Mouse (Mus musculus): ENCODE measurements around the gene Tnrc6a.
"Not testable (repeated sequence)": the region's sequence is repeated elsewhere in the genome, so short reads cannot be mapped to it uniquely, and the experiment has no call there.

Gene Tnrc6a

GRCm38 (mm10) chr7:123123665-123124298 is at the start of gene Tnrc6a:
Gene Tnrc6a, plus strand, starts transcription at chr7:123123885.
- DNase-seq (ENCODE audit: low spot score in 2 of 2): peak; percentile 93

DNA sequence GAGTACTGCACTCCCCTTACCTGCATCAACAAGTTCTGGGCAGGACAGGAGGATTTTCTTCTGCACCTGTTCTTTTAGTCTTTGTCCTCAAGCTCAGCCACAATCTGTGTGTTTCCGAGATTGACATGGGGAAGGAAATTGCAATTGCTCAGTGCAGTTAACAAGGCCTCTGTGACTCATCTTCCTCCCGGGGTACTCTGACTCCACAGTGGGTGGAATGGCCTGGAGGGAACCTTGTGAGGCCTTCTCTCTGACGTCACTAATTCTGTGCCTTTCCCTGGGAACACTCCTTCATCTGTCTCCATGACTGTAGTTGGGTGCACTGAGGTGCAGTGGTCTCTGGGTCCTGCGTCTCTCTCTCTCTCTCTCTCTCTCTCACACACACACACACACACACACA is 41.4 kb upstream of the Tnrc6a start:
- DNase-seq (ENCODE audit: low spot score in 2 of 2): no peak

- no peak for DNase-seq (ENCODE audit: low spot score in 2 of 2)
These were observed 40.1 kb upstream of the Tnrc6a start for GRCm38 (mm10) chr7:123083441-123084123.

DNA sequence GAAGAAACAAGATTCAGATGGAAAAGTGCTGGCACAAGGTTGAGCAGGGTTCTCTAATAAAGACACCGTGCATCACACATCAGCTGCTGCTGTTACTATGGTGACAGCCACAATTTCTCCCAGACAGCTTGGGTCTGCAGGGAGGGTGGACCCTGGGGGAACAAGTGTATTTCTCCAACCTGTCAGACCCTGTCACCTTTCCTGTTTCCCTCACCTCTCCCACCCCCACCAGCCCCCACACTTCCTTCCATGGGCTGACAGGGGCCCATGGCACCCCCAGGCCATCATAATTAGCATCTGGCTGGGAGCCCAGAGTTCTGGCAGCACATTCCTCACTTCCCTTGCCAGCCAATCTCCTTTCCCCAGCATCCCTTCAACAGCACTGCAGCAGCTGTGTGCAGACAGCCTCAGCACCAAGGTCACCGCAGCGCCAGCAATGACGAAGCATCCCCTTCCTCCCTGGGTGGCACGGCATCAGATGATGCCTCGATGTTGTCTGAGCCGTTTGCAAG is 39.4 kb upstream of the Tnrc6a start:
- DNase-seq (ENCODE audit: low spot score in 2 of 2): no peak

DNA sequence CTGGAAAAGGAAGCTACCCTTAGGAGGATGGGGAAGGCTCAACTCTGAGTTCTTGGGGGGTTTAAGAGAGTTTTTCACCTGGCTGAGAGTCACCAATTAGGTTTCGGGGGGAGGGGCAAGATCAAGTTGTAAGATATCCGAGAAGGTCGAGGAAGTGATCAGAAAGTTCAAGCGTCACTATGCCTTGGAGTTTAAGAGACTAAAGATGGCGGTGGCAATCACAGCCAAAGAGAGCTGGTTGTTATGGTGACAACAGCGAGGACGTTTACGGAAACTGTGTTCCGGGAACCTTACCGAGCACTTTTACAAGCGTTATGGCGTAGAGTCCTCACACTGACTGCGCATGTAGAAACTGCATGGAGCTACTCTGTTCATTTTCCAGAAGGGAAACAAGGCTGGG is 39.0 kb upstream of the Tnrc6a start:
- DNase-seq (ENCODE audit: low spot score in 2 of 2): no peak

GRCm38 (mm10) chr7:123088920-123089319 is 34.8 kb upstream of the Tnrc6a start:
- DNase-seq (ENCODE audit: low spot score in 2 of 2): no peak

- DNase-seq (ENCODE audit: low spot score in 2 of 2): no peak
These were observed 27.2 kb upstream of the Tnrc6a start for GRCm38 (mm10) chr7:123096344-123097120.

- peak; percentile 66 to 78 for DNase-seq (ENCODE audit: low spot score in 2 of 2)
These were observed 25.6 kb upstream of the Tnrc6a start for GRCm38 (mm10) chr7:123097891-123098750.

DNA sequence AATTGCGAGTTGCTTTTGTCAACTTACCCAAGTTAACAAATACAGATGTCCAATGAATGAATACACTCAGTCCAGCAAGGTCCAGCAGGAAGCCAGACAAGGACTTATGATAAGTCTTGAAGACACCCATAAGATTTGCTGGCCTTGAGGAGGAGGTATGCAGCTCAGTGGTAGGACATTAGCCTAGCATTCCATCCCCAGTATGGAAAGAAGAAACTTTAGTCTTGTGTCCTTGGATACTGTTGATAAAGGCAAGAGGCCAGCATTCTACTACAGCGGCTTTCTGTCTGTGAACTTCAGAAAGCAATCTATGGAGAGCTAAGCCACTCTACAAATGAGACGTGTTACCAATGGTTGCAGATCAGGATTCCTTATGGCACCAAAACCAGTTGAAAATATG is 22.4 kb upstream of the Tnrc6a start:
- no peak for DNase-seq (ENCODE audit: low spot score in 2 of 2)

GRCm38 (mm10) chr7:123105381-123105780 is 18.3 kb upstream of the Tnrc6a start:
- not testable (repeated sequence) for DNase-seq (ENCODE audit: low spot score in 2 of 2)

DNA sequence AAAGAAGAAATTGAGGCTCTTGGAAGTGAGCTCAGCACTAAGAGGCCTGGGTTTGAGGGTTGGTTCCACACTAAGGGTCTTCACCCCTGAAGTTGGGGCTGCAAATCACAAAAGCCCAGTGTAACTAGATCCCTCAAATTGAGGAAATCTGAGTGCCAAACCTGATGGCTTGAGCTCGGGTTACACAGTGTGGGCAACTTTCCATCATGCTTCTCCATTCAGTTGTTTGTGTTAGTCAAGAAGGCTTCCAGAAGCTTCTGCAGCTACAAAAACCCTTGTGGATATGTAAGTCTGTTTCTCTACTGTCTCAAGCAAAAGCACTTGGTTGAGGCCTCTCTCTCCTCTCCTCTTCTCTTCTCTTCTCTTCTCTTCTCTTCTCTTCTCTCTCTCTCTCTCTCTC is 17.8 kb upstream of the Tnrc6a start:
- DNase-seq (ENCODE audit: low spot score in 2 of 2): no peak

DNA sequence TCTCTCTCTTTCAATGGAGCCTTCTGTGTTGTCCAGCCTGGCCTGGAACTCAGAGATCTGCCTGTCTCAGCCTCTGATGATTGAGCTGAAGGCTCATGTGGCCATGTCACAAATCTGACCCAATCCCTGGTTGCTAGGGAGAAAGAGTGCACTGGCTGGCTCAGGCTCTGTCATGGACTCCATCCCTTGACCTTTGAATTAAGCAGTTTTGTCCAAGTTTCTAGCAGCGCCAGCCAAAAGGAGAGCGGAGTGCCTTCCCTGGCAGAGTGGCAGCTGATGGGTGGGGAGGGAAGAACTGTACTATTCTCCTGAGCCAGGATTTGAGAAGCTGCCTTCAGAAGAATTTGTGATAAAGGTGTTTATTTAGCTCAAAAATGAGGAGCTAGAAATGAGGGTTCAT is 17.4 kb upstream of the Tnrc6a start:
- DNase-seq (ENCODE audit: low spot score in 2 of 2): no peak

GRCm38 (mm10) chr7:123108058-123109055 is 15.3 kb upstream of the Tnrc6a start:
- peak; percentile 58 to 62 for DNase-seq (ENCODE audit: low spot score in 2 of 2)

DNA sequence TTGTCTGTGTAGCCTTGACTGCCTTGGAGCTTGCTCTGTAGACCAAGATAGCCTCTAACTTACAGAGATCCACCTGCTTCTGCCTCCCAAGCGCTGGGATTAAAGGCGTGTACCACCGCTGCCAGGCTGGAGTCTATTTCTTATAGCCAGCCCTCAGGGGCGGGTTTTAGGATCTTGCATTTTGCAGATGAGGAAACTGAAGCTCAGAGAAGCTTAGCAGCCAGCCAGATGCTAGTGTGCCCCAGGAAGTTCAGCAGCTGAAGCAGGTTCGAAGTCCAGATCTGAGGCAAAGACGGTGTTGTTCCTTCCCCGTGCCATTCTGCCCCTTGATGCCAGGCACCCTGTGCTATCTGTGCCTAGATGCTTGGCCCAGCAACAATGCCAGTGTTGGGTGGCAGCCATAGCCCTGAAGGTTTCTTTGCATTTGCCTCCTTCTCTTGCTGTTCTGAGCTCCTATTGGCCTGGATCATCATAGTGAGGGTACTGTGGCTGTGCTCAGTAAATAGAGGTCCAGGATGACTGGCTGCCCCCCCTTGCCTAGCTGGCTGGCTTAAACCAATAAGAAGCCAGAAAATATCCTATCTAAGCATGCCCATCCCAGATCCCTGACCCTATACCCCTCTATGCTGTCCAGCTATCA is 14.2 kb upstream of the Tnrc6a start:
- DNase-seq (ENCODE audit: low spot score in 2 of 2): no peak

- DNase-seq (ENCODE audit: low spot score in 2 of 2): peak; percentile 46 to 58
These were observed 13.6 kb upstream of the Tnrc6a start for GRCm38 (mm10) chr7:123110135-123110534.

DNA sequence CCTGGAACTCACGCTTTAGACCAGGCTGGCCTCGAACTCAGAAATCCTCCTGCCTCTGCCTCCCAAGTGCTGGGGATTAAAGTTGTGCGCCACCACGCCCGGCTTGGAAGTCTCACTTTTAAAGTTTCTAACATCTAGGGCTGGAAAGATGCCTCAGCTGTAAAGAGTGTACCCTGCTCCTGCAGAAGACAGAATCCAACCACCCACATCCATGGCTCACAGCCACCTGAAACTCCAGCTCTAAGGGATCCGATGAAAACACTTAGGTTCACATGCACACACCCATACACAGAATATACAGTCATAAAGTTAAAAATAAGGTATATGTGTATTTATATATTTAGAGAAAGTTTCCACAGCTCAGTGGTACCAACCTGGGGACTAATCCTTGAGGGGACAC is 10.1 kb upstream of the Tnrc6a start:
- no peak for DNase-seq (ENCODE audit: low spot score in 2 of 2)

DNA sequence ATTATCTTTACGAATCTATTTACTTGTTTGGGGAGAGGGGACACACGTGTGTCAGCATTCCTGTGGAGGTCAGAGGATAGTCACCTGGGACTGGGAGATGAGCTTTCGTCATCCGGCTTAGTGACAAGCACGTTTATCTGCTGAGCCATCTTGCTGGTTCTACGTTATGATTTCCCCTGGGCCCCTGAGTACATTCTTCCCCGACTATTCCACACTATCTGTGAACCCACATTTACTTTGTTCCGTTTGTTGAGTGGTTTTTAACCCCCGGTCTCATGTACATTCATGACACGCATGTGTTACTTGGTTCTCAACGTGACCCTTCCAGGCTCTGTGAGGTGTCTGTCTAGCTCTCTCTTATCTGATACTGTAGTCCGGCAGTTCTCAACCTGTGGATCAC is 6.9 kb upstream of the Tnrc6a start:
- no peak for DNase-seq (ENCODE audit: low spot score in 2 of 2)

DNA sequence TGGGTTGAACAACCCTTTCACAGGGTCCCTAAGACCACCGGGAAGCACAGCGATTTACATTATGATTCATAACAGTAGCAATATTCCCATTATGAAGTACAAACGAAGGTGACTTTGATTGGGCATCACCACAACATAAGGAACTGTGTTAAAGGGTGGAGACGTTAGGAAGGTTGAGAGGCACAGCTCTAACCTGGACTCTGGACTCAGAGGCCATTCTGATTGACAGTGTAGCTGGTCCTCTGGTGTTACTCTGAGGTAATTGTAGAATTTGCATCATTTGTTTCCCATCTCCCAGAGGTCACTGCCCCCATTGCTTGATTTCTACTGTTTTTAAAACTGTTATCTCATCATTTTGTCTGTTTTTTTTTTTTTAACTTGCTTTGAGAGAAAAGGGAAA is 6.5 kb upstream of the Tnrc6a start:
- no peak for DNase-seq (ENCODE audit: low spot score in 2 of 2)

DNA sequence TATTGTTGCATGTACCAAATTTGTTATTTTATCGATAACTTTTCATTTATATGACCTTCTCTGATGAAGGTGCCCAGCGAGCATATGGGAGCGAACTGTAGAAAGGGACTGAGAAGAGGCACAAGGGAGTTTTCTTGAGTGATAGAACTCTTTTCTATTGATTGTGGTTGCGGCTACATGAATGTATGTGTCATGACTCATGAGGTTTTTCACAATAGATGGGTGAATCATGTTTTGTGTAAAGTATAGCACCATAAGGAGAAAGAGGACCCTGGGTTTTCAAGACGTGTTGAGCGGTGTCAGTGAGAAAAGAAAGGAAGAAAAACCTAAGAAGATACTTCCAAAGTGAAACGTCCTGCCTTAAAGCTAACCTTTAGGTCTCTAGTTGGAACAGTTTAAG is 3.2 kb upstream of the Tnrc6a start:
- DNase-seq (ENCODE audit: low spot score in 2 of 2): no peak

GRCm38 (mm10) chr7:123124299-123124716 is 623 bp downstream of the Tnrc6a start:
- DNase-seq (ENCODE audit: low spot score in 2 of 2): no peak

All from urinary bladder, postnatal 36 days (tissue).